Mouse (Mus musculus) small intestine, adult 2 months (tissue): ENCODE measurements around the gene Bsg.

ENCODE experiments used
- CTCF ChIP-seq: fragments of 200-500 bp; IDR thresholded peaks from 2 replicates; pipeline ENCODE4 v1.5.1; 2012; ENCODE audit warnings: low read depth, mild to moderate bottlenecking, control low read depth, inconsistent platforms, low read length, moderate library complexity, mixed read lengths; ENCODE audit not compliant: insufficient replicate concordance, insufficient read length; ENCODE audit errors: extremely low read depth
- POLR2A ChIP-seq: fragments of 200-500 bp; IDR thresholded peaks from 2 replicates; pipeline ENCODE4 v1.6.1; 2012; ENCODE audit warnings: low read depth, mild to moderate bottlenecking, control low read depth, inconsistent platforms, low read length, moderate library complexity

DNA sequence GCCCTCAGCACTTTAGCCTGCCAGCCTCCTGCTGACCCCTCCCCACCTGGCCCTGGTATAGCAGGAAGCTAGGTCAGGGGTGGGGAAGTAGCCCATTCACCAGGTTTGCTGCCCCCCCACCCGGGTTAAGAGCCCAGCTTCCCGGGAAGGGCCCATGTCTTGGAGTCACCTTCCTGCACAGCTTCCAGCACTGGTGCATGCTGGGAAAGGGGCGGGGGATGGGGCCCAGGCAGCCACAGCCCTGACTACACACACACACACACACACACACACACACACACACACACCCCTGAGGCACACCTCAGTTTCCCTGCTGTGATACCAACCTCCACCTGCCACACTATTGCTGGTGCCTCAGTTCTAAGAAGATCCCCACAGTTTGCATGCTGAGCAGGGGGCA is 42.4 kb upstream of the Bsg start:
- no peak for TF ChIP-seq CTCF
- TF ChIP-seq POLR2A, result no peak
